Mouse (Mus musculus) retina, adult 2 months (tissue): Measurements from ENCODE around the gene Galnt14.

Source experiments
- DNase-seq: peaks from one replicate; pipeline ENCODE4 v3.0.0-alpha.2; 2012; ENCODE audit warnings: low read depth, low spot score

The Galnt14 gene

GRCm38 (mm10) chr17:73572440-73572839 is 137.8 kb downstream of the Galnt14 start:
- DNase-seq: peak; percentile 16

GRCm38 (mm10) chr17:73571961-73572360 is 138.3 kb downstream of the Galnt14 start:
- DNase-seq: no peak

GRCm38 (mm10) chr17:73568204-73568603 is 142.0 kb downstream of the Galnt14 start:
- no peak for DNase-seq

- no peak for DNase-seq
These were observed 149.1 kb downstream of the Galnt14 start for GRCm38 (mm10) chr17:73561149-73561548.

GRCm38 (mm10) chr17:73560208-73560784 is 150.0 kb downstream of the Galnt14 start:
- no peak for DNase-seq

- no peak for DNase-seq
These were observed 150.8 kb downstream of the Galnt14 start for GRCm38 (mm10) chr17:73559498-73559897.

GRCm38 (mm10) chr17:73557101-73557500 is 153.2 kb downstream of the Galnt14 start:
- DNase-seq: no peak

- DNase-seq: no peak
These were observed 153.8 kb downstream of the Galnt14 start for GRCm38 (mm10) chr17:73556436-73556835.

GRCm38 (mm10) chr17:73554668-73555067 is 155.6 kb downstream of the Galnt14 start:
- no peak for DNase-seq

GRCm38 (mm10) chr17:73548783-73549566 is 161.3 kb downstream of the Galnt14 start:
- DNase-seq: no peak

GRCm38 (mm10) chr17:73548119-73548518 is 162.1 kb downstream of the Galnt14 start:
- no peak for DNase-seq

GRCm38 (mm10) chr17:73547483-73547882 is 162.8 kb downstream of the Galnt14 start:
- no peak for DNase-seq

GRCm38 (mm10) chr17:73541911-73542310 is 168.3 kb downstream of the Galnt14 start:
- DNase-seq: no peak

GRCm38 (mm10) chr17:73541233-73541570 is 169.1 kb downstream of the Galnt14 start:
- no peak for DNase-seq

- no peak for DNase-seq
These were observed 169.6 kb downstream of the Galnt14 start for GRCm38 (mm10) chr17:73540409-73541232.

GRCm38 (mm10) chr17:73531896-73532295 is 178.4 kb downstream of the Galnt14 start:
- no peak for DNase-seq

GRCm38 (mm10) chr17:73522169-73522568 is 188.1 kb downstream of the Galnt14 start:
- DNase-seq: no peak

GRCm38 (mm10) chr17:73519350-73519749 is 190.9 kb downstream of the Galnt14 start:
- no peak for DNase-seq

GRCm38 (mm10) chr17:73518359-73518758 is 191.9 kb downstream of the Galnt14 start:
- DNase-seq: no peak

GRCm38 (mm10) chr17:73515506-73515905 is 194.7 kb downstream of the Galnt14 start:
- DNase-seq: no peak

GRCm38 (mm10) chr17:73514862-73515261 is 195.4 kb downstream of the Galnt14 start:
- DNase-seq: no peak

- DNase-seq: no peak
These were observed 196.0 kb downstream of the Galnt14 start for GRCm38 (mm10) chr17:73514258-73514657.
